Mouse (Mus musculus): ENCODE measurements around the gene Corin.

The Corin gene

GRCm38 (mm10) chr5:72503531-72504523, at the start of gene Corin:
Corin (minus strand) TSS chr5:72504473.
- peak in 1 of 2 experiments; percentile 7 for DNase-seq

- DNase-seq, result no peak
Measured at GRCm38 (mm10) chr5:72551209-72551608, 46.9 kb upstream of the Corin start.

GRCm38 (mm10) chr5:72528896-72529295, 24.6 kb upstream of the Corin start:
- no peak for DNase-seq

GRCm38 (mm10) chr5:72513808-72514207, 9.5 kb upstream of the Corin start:
- no peak for DNase-seq

GRCm38 (mm10) chr5:72505740-72506139, 1.5 kb upstream of the Corin start:
- DNase-seq, result no peak

GRCm38 (mm10) chr5:72502778-72503177, 1.5 kb downstream of the Corin start:
- no peak for DNase-seq

- no peak for DNase-seq
Measured at GRCm38 (mm10) chr5:72501763-72502162, 2.5 kb downstream of the Corin start.

GRCm38 (mm10) chr5:72498271-72498670, 6.0 kb downstream of the Corin start:
- DNase-seq, result no peak

- DNase-seq, result no peak
Measured at GRCm38 (mm10) chr5:72496756-72497155, 7.5 kb downstream of the Corin start.

GRCm38 (mm10) chr5:72493906-72494305, 10.4 kb downstream of the Corin start:
- DNase-seq, result no peak

GRCm38 (mm10) chr5:72491232-72491631, 13.0 kb downstream of the Corin start:
- no peak for DNase-seq

- no peak for DNase-seq
Measured at GRCm38 (mm10) chr5:72480456-72480855, 23.8 kb downstream of the Corin start.

- no peak for DNase-seq
Measured at GRCm38 (mm10) chr5:72472317-72473009, 31.8 kb downstream of the Corin start.

- no peak for DNase-seq
Measured at GRCm38 (mm10) chr5:72471746-72472145, 32.5 kb downstream of the Corin start.

GRCm38 (mm10) chr5:72464932-72465331, 39.3 kb downstream of the Corin start:
- no peak for DNase-seq

GRCm38 (mm10) chr5:72459374-72460112, 44.7 kb downstream of the Corin start:
- no peak for DNase-seq

GRCm38 (mm10) chr5:72453690-72454089, 50.6 kb downstream of the Corin start:
- peak; percentile 56 to 72 for DNase-seq

- peak in 1 of 2 experiments; percentile 6 for DNase-seq
Measured at GRCm38 (mm10) chr5:72453176-72453575, 51.1 kb downstream of the Corin start.

GRCm38 (mm10) chr5:72452750-72453149, 51.5 kb downstream of the Corin start:
- DNase-seq, result peak; percentile 16 to 24

- DNase-seq, result no peak
Measured at GRCm38 (mm10) chr5:72448846-72449245, 55.4 kb downstream of the Corin start.

- no peak for DNase-seq
Measured at GRCm38 (mm10) chr5:72446104-72446503, 58.2 kb downstream of the Corin start.

- no peak for DNase-seq
Measured at GRCm38 (mm10) chr5:72443946-72444345, 60.3 kb downstream of the Corin start.

- no peak for DNase-seq
Measured at GRCm38 (mm10) chr5:72443007-72443406, 61.3 kb downstream of the Corin start.
